Mouse (Mus musculus): Measurements from ENCODE around the gene Gm20877. TPM values are rescaled to one million over a fixed set of nuclear protein-coding genes. Genes with fewer than 3 reads are reported as not detected.
"Not testable (repeated sequence)": the region's sequence is repeated elsewhere in the genome, so short reads cannot be mapped to it uniquely, and the experiment has no call there.

Gene Gm20877
- polyA plus RNA-seq (2012; rRNA removed), result not detected in 2 replicates

DNA sequence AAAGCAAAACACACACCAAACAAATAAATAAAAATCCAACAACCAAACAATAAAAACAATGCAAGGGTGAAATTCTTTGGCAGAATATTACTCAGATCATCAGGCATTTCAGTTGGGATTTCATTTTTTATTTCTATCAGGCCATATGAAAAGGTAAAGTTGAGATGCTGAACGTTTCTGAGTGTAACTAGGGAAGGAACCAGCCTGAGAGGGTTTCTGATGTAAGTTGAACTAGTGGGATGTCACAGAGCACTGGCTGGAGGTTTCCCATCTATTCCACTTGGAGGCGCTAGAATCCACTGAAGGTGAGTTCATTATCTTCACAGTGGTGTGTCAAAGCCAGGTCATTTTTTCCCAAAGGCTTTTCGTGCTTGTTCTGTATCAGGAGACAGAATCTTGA lies at the start of gene Gm20877:
Gm20877 (plus strand) TSS at position 301 of the 400 bp plus-strand sequence.
- H3K4me1 ChIP-seq (ENCODE audit: control insufficient read depth, insufficient read depth, low read length); H3K4me3 ChIP-seq (replicated peaks; ENCODE audit: extremely low read depth, low read depth, low read length); DNase-seq: not testable (repeated sequence)
- WGBS, result no CpG with 5 or more reads among the region's 3 CpGs
